Mouse (Mus musculus): ENCODE results near the gene Bhlhe23. TPM values are rescaled to one million over a fixed set of nuclear protein-coding genes. Genes with fewer than 3 reads are reported as not detected.

Bhlhe23 gene
- polyA plus RNA-seq, 2 experiments: not detected

DNA sequence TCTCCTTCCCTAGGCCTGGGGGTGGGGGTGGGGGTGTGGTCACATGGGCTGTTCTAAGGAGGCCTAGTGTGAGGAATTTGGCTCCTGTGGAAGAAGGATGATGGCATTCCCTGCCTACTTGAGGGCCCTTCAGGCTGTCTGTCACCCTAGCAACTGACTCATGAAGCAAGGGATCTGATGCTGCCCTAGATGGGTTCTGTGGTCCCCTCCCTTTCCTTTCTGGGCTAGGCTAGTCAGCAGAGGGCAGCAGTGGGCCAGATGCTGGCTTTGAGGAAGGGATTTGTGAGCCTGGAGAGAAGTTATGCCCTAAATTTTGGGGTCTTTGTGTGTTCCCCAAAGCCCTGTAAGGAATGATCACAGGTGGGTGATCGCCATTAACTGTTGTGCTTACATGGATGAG, 29.3 kb upstream of the Bhlhe23 start:
- no peaks in the 10 kb centered on the region for H3K4me1 ChIP-seq (replicated peaks; ENCODE audit: control insufficient read depth in 2 of 2, insufficient read depth in 2 of 2, low read length in 1 of 2)
- H3K36me3 ChIP-seq (replicated peaks; ENCODE audit: control insufficient read depth, insufficient read depth, low read depth): no peaks in the 10 kb centered on the region
- no peak overlapping the region for H3K9ac ChIP-seq (replicated peaks)
- TF ChIP-seq CTCF (IDR thresholded peaks at IDR 0.05; ENCODE audit: low read depth) (peak; percentile 50), EP300 (IDR thresholded peaks at IDR 0.05; ENCODE audit: low read depth) (no peak)
- 32% methylated on average over 1 of the region's 1 CpGs for WGBS (ENCODE audit: insufficient replicate concordance)
- no peak for DNase-seq (ENCODE audit: low read depth in 3 of 3, low spot score in 3 of 3)
- H3K27me3 ChIP-seq (ENCODE audit: control insufficient read depth, insufficient read depth, low read length): no peaks in the 10 kb centered on the region
- no peak overlapping the region for H3K27ac ChIP-seq
- no peak overlapping the region for H3K4me2 ChIP-seq (ENCODE audit: low read depth)
- no peak overlapping the region for H3K4me3 ChIP-seq (ENCODE audit: insufficient read depth in 1 of 2, low read depth in 2 of 2, low read length in 2 of 2)
- H3K9me3 ChIP-seq (ENCODE audit: control insufficient read depth, low read length): no peaks in the 10 kb centered on the region
- ATAC-seq (ENCODE audit: insufficient read depth): no peak

DNA sequence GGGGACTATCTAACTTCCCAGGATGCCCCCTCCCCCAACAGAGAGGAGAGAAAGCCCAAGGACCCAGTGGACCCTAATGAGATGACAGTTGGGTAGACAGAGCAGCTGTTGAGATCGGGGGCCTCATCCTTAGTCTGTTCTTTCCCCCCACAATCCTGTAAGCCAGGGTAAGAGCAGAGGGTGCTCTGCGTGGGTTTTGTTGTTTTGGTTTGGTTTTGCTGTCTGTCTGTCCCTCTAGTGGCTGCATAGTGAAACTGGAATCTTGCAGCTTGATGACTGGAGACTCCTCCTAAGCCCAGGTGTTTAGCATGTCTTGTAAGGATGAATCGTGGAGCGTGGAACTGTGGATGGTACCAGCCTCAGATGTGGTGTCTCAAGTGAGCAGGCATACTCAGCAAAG, 19.3 kb upstream of the Bhlhe23 start:
- Histone ChIP-seq H3K36me3 (replicated peaks; ENCODE audit: control insufficient read depth, insufficient read depth, low read depth) (no peaks in the 10 kb centered on the region), H3K4me3 (ENCODE audit: insufficient read depth in 1 of 2, low read depth in 2 of 2, low read length in 2 of 2) (no peak overlapping the region), H3K9ac (replicated peaks) (no peak overlapping the region), H3K27me3 (ENCODE audit: control insufficient read depth, insufficient read depth, low read length) (no peaks in the 10 kb centered on the region), H3K27ac (no peak overlapping the region), H3K9me3 (ENCODE audit: control insufficient read depth, low read length) (no peaks in the 10 kb centered on the region), H3K4me2 (ENCODE audit: low read depth) (no peak overlapping the region), H3K4me1 (replicated peaks; ENCODE audit: control insufficient read depth in 2 of 2, insufficient read depth in 2 of 2, low read length in 1 of 2) (no peaks in the 10 kb centered on the region)
- TF ChIP-seq CTCF (IDR thresholded peaks at IDR 0.05; ENCODE audit: low read depth): peak; percentile 38; the same call in 1 of the 2 replicates
- no peak for TF ChIP-seq EP300 (IDR thresholded peaks at IDR 0.05; ENCODE audit: low read depth)
- 31% methylated on average over 4 of the region's 4 CpGs for WGBS (ENCODE audit: insufficient replicate concordance)
- ATAC-seq (ENCODE audit: insufficient read depth) (no peak), DNase-seq (ENCODE audit: low read depth in 3 of 3, low spot score in 3 of 3) (no peak)

DNA sequence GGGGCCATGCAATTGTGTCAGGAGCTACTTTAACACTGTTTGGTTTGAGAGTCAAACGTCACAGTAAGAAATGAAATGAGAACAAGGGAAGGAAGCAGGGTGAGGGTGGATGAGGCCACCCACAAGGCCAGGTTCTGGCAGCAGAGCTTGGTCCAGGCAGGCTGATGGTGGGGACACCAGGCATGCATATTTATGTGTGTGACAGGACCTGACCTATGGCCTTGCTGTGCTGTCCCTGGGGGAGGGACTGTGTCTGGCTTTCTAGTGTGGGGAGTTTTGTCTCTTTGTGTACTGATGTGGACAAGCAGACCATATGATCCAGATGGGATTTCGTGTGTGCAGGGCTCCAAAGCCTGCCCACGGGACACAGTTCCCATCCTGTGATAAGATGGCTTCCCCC, 18.9 kb upstream of the Bhlhe23 start:
- H3K4me2 ChIP-seq (ENCODE audit: low read depth): no peak overlapping the region
- TF ChIP-seq CTCF (IDR thresholded peaks at IDR 0.05; ENCODE audit: low read depth): no peak
- no peak for TF ChIP-seq EP300 (IDR thresholded peaks at IDR 0.05; ENCODE audit: low read depth)
- H3K9ac ChIP-seq (replicated peaks): no peak overlapping the region
- no peak overlapping the region for H3K4me3 ChIP-seq (ENCODE audit: insufficient read depth in 1 of 2, low read depth in 2 of 2, low read length in 2 of 2)
- no peak overlapping the region for H3K27ac ChIP-seq
- no peaks in the 10 kb centered on the region for H3K36me3 ChIP-seq (replicated peaks; ENCODE audit: control insufficient read depth, insufficient read depth, low read depth)
- no peaks in the 10 kb centered on the region for H3K9me3 ChIP-seq (ENCODE audit: control insufficient read depth, low read length)
- 27% methylated on average over 3 of the region's 3 CpGs for WGBS (ENCODE audit: insufficient replicate concordance)
- ATAC-seq (ENCODE audit: insufficient read depth) (no peak), DNase-seq (ENCODE audit: low read depth in 3 of 3, low spot score in 3 of 3) (no peak)
- H3K4me1 ChIP-seq (replicated peaks; ENCODE audit: control insufficient read depth in 2 of 2, insufficient read depth in 2 of 2, low read length in 1 of 2): no peaks in the 10 kb centered on the region
- no peaks in the 10 kb centered on the region for H3K27me3 ChIP-seq (ENCODE audit: control insufficient read depth, insufficient read depth, low read length)

DNA sequence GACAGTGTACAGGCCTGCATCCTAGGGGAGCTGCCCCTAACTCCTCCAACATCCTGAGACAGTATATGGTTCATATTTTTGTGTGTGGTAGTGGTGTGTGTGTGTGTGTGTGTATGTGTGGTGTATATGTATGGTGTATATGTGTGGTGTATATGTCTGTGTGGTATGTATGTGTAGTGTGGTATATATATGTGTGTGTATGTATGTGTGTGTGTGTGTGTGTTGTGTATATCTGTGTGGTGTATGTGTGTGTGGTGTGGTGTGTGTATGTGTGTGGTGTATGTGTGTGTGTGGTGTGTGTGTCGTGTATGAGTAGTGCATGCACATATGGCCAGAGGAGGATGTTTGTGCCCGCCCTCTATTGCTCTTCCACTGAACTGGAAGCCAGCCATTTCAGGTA, 17.7 kb upstream of the Bhlhe23 start:
- Histone ChIP-seq H3K4me2 (ENCODE audit: low read depth) (no peak overlapping the region), H3K4me3 (ENCODE audit: insufficient read depth in 1 of 2, low read depth in 2 of 2, low read length in 2 of 2) (no peak overlapping the region), H3K36me3 (replicated peaks; ENCODE audit: control insufficient read depth, insufficient read depth, low read depth) (no peaks in the 10 kb centered on the region), H3K9me3 (ENCODE audit: control insufficient read depth, low read length) (no peaks in the 10 kb centered on the region), H3K27me3 (ENCODE audit: control insufficient read depth, insufficient read depth, low read length) (no peaks in the 10 kb centered on the region), H3K4me1 (replicated peaks; ENCODE audit: control insufficient read depth in 2 of 2, insufficient read depth in 2 of 2, low read length in 1 of 2) (no peaks in the 10 kb centered on the region), H3K9ac (replicated peaks) (no peak overlapping the region), H3K27ac (no peak overlapping the region)
- DNase-seq (ENCODE audit: low read depth in 3 of 3, low spot score in 3 of 3): no peak
- TF ChIP-seq EP300 (IDR thresholded peaks at IDR 0.05; ENCODE audit: low read depth) (no peak), CTCF (IDR thresholded peaks at IDR 0.05; ENCODE audit: low read depth) (no peak)
- ATAC-seq (ENCODE audit: insufficient read depth): no peak
- WGBS (ENCODE audit: insufficient replicate concordance): 55% methylated on average over 2 of the region's 2 CpGs

DNA sequence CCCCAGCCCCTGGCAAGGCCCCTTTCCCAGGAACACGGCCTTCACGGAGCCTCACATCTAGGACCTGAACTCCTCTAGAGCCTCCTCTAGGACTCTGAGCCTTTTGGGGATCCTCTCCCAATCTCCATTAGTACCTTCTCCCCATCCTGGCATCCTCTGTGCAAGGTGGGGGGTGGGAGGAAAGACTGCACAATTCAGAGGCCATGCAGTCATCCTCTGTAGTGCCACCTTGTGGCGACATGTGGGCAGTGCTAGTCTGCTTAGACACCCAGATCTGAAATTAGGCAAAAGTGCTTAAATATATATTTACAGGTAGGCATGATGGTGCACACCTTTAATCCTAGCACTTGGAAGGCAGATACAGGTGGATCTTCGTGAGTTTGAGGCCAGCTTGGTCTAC, 15.0 kb upstream of the Bhlhe23 start:
- 41% methylated on average over 4 of the region's 4 CpGs for WGBS (ENCODE audit: insufficient replicate concordance)
- H3K9ac ChIP-seq (replicated peaks): no peak overlapping the region
- no peak overlapping the region for H3K4me3 ChIP-seq (ENCODE audit: insufficient read depth in 1 of 2, low read depth in 2 of 2, low read length in 2 of 2)
- H3K4me1 ChIP-seq (replicated peaks; ENCODE audit: control insufficient read depth in 2 of 2, insufficient read depth in 2 of 2, low read length in 1 of 2): no peaks in the 10 kb centered on the region
- peak; percentile 85 for TF ChIP-seq CTCF (IDR thresholded peaks at IDR 0.05; ENCODE audit: low read depth)
- no peak for TF ChIP-seq EP300 (IDR thresholded peaks at IDR 0.05; ENCODE audit: low read depth)
- ATAC-seq (ENCODE audit: insufficient read depth) (no peak), DNase-seq (ENCODE audit: low read depth in 3 of 3, low spot score in 3 of 3) (peak in 1 of 3 experiments; percentile 6)
- H3K27me3 ChIP-seq (ENCODE audit: control insufficient read depth, insufficient read depth, low read length): no peaks in the 10 kb centered on the region; the same call in 1 of the 2 replicates
- no peak overlapping the region for H3K4me2 ChIP-seq (ENCODE audit: low read depth)
- no peaks in the 10 kb centered on the region for H3K9me3 ChIP-seq (ENCODE audit: control insufficient read depth, low read length)
- H3K36me3 ChIP-seq (replicated peaks; ENCODE audit: control insufficient read depth, insufficient read depth, low read depth): no peaks in the 10 kb centered on the region
- H3K27ac ChIP-seq: no peak overlapping the region

Measured in liver, embryonic 14.5 days (tissue).